Mouse (Mus musculus) intestine, embryonic 15.5 days (tissue): ENCODE results near the gene Foxj1. TPM values are rescaled to one million over a fixed set of nuclear protein-coding genes. Genes with fewer than 3 reads are reported as not detected.

ENCODE experiments used
- ATAC-seq: fragments of 200-750 bp; cut with Nextera tagmentation; 2 replicates; pipeline ENCODE4 v1.8.0; 2017; ENCODE audit warnings: moderate TSS enrichment, moderate library complexity
- H3K27ac ChIP-seq: fragments of 300-500 bp; sonication (generic); 2 replicates; pipeline ENCODE4 v1.5.1; 2015; ENCODE audit warnings: mild to moderate bottlenecking, inconsistent platforms
- H3K27me3 ChIP-seq: fragments of 300-500 bp; sonication (generic); replicated peaks from 2 replicates; pipeline ENCODE4 v1.6.1; 2015; ENCODE audit warnings: inconsistent platforms
- H3K36me3 ChIP-seq: fragments of 300-500 bp; sonication (generic); 2 replicates; pipeline ENCODE4 v1.6.1; 2015; ENCODE audit warnings: inconsistent platforms
- H3K4me1 ChIP-seq: fragments of 300-500 bp; sonication (generic); replicated peaks from 2 replicates; pipeline ENCODE4 v1.6.1; 2015; ENCODE audit warnings: inconsistent platforms
- H3K4me2 ChIP-seq: fragments of 300-500 bp; sonication (generic); replicated peaks from 2 replicates; pipeline ENCODE4 v1.6.1; 2015; ENCODE audit warnings: mild to moderate bottlenecking, inconsistent platforms
- H3K4me3 ChIP-seq: fragments of 300-500 bp; sonication (generic); replicated peaks from 2 replicates; pipeline ENCODE4 v1.5.1; 2015; ENCODE audit warnings: inconsistent platforms
- H3K9ac ChIP-seq: fragments of 300-500 bp; sonication (generic); 2 replicates; pipeline ENCODE4 v1.6.1; 2015; ENCODE audit warnings: inconsistent platforms
- H3K9me3 ChIP-seq: fragments of 300-500 bp; sonication (generic); 2 replicates; pipeline ENCODE4 v1.6.1; 2016; ENCODE audit warnings: inconsistent platforms
- WGBS: fragments of 180-500 bp; shearing (Covaris S2); methylation state at CpG from one replicate; pipeline ENCODE4 v1.1.7; 2015; 5-methylcytosine and 5-hydroxymethylcytosine counted together
- polyA plus RNA-seq: library from polyadenylated mRNA; unstranded; fragments of >200 nt; fragmentation: Nextera tagmentation; extraction: Ambion mirVana; gene quantifications from 2 replicates; pipeline ENCODE4 v1.2.1, GENCODE M21; 2015

The Foxj1 gene
- polyA plus RNA-seq, 1 experiment from 2014 or later: 0.77 TPM

DNA sequence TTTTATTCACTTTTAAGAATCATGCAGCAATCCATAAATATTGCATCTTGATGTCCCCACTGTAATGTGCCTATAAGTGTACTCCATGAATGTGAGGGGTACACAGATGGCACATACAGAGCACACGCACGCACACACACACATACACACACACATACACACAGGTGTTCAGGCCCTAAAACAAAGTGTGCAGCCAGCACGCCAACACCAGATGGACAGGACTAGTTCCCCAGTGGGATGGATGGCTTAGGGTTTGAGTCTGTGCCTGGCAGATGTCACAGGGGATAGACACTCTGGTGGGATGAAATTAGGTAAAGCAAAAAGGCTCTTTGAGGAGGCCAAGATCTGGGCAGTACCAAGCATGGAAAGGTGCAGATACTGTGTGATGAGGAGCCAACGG is 1.2 kb upstream of the Foxj1 start:
- peak overlapping the region; percentile 53; the same call in 1 of the 2 replicates for H3K9ac ChIP-seq
- WGBS: 78% methylated on average over 4 of the region's 4 CpGs
- H3K27ac ChIP-seq: no peak overlapping the region
- no peaks in the 10 kb centered on the region for H3K9me3 ChIP-seq
- no peak for ATAC-seq
- H3K4me1 ChIP-seq: peaks cover 44% of the 10 kb centered on the region
- no peak overlapping the region for H3K4me2 ChIP-seq
- peaks cover 22% of the 10 kb centered on the region for H3K27me3 ChIP-seq
- no peaks in the 10 kb centered on the region for H3K36me3 ChIP-seq
- no peak overlapping the region for H3K4me3 ChIP-seq

DNA sequence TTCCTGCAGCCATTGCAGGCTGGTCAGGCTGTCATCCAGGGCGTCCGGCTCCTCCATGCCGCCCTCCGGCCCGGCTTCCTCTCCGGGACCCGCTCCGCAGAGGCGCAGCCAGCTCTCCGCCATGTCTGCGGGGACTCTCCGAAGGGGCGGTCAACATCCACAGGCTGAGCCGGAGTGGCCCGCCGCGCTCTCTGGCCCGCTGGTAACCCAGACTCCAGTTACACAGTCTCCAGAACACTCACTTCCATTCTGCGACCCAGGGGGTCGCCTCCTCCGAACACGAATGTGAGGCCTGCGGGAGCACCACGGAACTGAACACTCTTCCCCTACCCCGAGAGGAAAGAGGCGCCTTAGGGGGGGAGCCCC is 799 bp downstream of the Foxj1 start:
- Histone ChIP-seq H3K4me3 (peak overlapping the region; percentile 60), H3K27me3 (peaks cover 22% of the 10 kb centered on the region), H3K4me2 (peak overlapping the region; percentile 96), H3K9ac (0 out of 2 replicates have a peak overlapping the region, but pooled peaks have one; percentile 24), H3K36me3 (no peaks in the 10 kb centered on the region), H3K27ac (no peak overlapping the region), H3K4me1 (peaks cover 55% of the 10 kb centered on the region), H3K9me3 (no peaks in the 10 kb centered on the region)
- WGBS: 6% methylated on average over 26 of the region's 26 CpGs
- no peak for ATAC-seq

DNA sequence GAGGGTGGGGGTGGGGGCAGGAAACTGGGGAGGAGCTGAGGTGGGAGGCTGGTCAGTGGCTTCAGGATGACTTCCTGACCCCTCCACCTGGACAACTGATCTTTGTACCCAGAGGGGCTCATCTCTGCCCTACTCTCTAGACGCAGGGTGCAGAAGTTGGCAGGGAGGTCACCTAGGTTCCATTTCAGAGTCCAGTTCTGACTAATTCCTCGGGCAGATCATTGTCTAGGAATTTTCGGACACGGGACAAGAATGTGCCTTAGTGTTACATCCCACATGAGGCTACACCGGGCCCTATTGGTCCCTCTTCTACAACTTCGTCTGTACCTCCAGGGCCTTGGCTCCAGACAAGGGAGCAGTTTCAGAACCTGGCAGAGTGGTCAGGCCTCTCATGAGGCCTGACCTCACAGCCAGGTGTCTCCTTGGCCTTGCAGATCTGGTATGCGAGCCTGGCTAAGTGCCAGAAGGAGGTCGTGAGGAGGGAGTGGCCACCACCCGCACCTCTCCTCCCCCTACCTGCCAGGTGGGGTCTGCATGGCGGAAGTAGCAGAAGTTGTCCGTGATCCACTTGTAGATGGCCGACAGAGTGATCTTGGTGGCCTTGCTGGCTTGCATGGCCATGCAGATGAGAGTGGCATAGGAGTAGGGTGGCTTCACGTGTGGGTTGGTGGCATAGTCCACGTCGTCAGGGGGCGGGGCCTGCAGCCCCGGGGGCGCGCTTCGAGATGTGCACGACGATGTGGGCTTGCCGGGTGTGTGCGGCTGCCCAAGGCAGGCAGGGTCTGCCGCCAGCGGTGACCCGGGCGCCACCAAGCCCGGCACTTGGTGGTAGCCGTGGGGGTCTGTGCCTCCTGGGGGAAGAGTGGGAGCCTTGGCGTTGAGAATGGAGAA is 1.4 kb downstream of the Foxj1 start:
- 0 out of 2 replicates have a peak overlapping the region, but pooled peaks have one; percentile 1 for H3K27ac ChIP-seq
- 22% methylated on average over 31 of the region's 31 CpGs for WGBS
- peaks cover 22% of the 10 kb centered on the region for H3K27me3 ChIP-seq
- H3K9me3 ChIP-seq: no peaks in the 10 kb centered on the region
- no peak for ATAC-seq
- peak overlapping the region; percentile 60 for H3K4me3 ChIP-seq
- H3K4me1 ChIP-seq: peaks cover 56% of the 10 kb centered on the region
- no peaks in the 10 kb centered on the region for H3K36me3 ChIP-seq
- H3K9ac ChIP-seq: 0 out of 2 replicates have a peak overlapping the region, but pooled peaks have one; percentile 24
- H3K4me2 ChIP-seq: peak overlapping the region; percentile 96

DNA sequence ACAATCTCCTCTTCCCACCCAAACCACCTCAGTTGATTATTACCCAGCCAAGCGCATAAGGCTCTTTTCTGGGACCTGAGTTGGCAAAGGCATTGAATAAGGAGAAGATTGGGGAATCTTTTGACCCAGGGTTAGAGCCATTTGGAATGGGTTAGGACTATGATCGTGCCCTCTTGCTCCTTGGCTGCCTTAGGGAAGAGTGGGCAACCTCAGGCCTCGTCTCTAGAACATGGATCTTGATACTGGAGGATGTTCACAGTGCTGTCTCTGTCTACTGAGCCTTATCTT is 2.3 kb downstream of the Foxj1 start:
- H3K4me2 ChIP-seq: peak overlapping the region; percentile 96
- 77% methylated on average over 3 of the region's 3 CpGs for WGBS
- H3K36me3 ChIP-seq: no peaks in the 10 kb centered on the region

DNA sequence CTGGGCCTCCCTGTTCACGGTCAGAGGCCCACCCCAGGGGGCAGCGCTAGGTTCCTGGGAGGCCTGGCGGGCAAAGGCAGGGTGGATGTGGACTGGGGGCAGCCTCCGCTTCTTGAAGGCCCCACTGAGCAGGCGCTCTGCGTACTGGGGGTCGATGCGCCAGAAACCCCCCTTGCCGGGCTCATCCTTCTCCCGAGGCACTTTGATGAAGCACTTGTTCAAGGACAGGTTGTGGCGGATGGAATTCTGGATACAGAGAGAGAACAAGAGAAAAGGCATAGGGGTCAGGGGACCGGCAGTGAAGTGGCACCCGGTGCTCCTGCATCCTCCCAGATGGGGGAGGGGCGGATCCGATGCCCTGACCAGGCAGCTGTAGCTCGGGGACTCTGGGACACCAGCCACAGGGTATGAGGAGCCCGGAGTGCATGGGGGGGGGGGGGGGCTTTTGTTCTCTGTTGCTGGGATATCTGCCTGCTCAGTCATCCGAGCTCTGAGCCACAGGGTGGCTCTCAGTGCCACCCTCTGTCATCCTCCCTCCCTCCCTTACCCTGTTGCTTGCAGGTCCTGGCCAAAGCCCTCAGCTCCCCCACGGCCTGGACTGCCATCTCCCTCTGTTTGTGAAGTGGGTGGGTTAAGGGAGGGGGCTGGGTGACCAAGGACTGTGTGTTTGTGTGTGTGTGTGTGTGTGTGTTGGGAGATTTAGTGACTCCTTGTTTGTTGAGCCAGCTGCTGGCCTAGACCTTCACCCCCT is 2.8 kb downstream of the Foxj1 start:
- 38% methylated on average over 19 of the region's 19 CpGs for WGBS
- peaks cover 22% of the 10 kb centered on the region for H3K27me3 ChIP-seq
- no peak overlapping the region; the same call in 1 of the 2 replicates for H3K4me2 ChIP-seq
- peaks cover 56% of the 10 kb centered on the region for H3K4me1 ChIP-seq
- no peaks in the 10 kb centered on the region for H3K36me3 ChIP-seq
- no peak for ATAC-seq
- no peak overlapping the region for H3K9ac ChIP-seq
- H3K27ac ChIP-seq: no peak overlapping the region
- no peak overlapping the region for H3K4me3 ChIP-seq
- no peaks in the 10 kb centered on the region for H3K9me3 ChIP-seq

More for the DNA sequence above, 2.3 kb downstream of the Foxj1 start:
- Histone ChIP-seq H3K27me3 (peaks cover 22% of the 10 kb centered on the region), H3K4me3 (no peak overlapping the region), H3K4me1 (peaks cover 56% of the 10 kb centered on the region), H3K27ac (0 out of 2 replicates have a peak overlapping the region, but pooled peaks have one; percentile 1), H3K9me3 (no peaks in the 10 kb centered on the region), H3K9ac (no peak overlapping the region)
- no peak for ATAC-seq

DNA sequence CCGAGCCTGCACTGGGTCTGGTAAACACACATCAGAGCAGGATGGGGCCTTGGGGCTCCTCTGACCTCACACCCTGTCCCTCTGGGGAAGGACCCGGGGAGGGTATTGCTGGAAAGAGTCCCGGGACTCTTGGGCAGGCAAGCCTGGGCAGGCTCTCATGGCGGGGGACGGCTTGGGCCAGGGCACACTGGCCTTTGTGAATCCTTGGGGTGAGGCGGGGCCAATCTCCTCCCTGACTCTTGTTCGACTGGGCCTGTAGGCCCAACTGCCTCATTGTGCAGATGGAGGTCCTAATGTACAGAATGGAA is 5.0 kb downstream of the Foxj1 start:
- peaks cover 21% of the 10 kb centered on the region for H3K27me3 ChIP-seq
- H3K27ac ChIP-seq: no peak overlapping the region
- H3K4me2 ChIP-seq: no peak overlapping the region
- H3K4me3 ChIP-seq: no peak overlapping the region
- no peaks in the 10 kb centered on the region for H3K36me3 ChIP-seq
- no peak for ATAC-seq
- WGBS: 72% methylated on average over 7 of the region's 7 CpGs
- peaks cover 47% of the 10 kb centered on the region for H3K4me1 ChIP-seq
- no peaks in the 10 kb centered on the region for H3K9me3 ChIP-seq
- no peak overlapping the region for H3K9ac ChIP-seq

DNA sequence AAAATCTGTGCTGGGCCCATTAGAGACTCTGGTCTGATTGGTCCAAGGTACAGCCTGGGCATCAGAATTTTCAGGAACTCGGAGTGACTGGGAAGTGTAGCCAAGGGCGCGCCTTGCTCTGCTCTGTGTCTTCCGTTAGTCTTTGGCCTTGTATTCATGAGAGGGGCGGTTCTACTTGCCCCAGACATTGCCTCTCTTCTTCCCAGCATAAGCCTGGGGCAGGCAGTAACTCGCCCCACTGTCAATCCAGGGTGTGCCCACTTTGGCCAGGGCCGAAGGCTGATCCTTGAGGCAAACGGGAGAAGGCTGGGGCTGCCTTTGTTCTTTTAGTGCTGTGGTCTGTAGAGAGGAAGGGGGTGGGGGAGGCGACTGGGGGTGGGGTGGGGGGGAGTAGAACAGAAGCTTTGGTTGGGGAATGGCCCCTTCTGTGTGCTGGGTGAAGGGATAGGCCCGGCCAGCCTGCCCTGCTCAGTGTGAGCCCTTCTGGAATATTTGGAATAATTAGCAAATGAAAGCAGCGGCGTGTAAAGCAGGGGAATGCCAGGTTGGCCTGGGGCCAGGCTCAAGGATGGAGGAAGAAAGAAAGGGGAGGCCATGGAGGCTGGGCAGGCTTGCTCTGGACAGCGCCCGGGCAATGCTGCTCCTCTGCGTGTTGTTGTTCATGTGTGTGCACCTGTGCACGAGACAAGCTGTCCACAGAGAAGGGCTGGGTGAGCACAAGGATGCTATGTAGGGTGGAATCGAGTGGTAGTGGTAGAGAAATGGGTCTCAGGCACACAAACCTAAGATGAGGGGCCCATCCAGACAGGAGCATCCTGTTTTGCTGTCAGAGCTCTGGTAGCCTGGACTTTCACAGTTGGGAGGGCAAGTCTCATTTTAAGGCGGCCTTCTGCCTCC is 5.6 kb downstream of the Foxj1 start:
- H3K4me1 ChIP-seq: peaks cover 41% of the 10 kb centered on the region
- H3K9ac ChIP-seq: no peak overlapping the region
- H3K4me3 ChIP-seq: no peak overlapping the region
- 51% methylated on average over 18 of the region's 18 CpGs for WGBS
- no peak overlapping the region for H3K27ac ChIP-seq
- no peak overlapping the region for H3K4me2 ChIP-seq
- no peak for ATAC-seq
- H3K27me3 ChIP-seq: peaks cover 15% of the 10 kb centered on the region
- no peaks in the 10 kb centered on the region for H3K9me3 ChIP-seq
- no peaks in the 10 kb centered on the region for H3K36me3 ChIP-seq

DNA sequence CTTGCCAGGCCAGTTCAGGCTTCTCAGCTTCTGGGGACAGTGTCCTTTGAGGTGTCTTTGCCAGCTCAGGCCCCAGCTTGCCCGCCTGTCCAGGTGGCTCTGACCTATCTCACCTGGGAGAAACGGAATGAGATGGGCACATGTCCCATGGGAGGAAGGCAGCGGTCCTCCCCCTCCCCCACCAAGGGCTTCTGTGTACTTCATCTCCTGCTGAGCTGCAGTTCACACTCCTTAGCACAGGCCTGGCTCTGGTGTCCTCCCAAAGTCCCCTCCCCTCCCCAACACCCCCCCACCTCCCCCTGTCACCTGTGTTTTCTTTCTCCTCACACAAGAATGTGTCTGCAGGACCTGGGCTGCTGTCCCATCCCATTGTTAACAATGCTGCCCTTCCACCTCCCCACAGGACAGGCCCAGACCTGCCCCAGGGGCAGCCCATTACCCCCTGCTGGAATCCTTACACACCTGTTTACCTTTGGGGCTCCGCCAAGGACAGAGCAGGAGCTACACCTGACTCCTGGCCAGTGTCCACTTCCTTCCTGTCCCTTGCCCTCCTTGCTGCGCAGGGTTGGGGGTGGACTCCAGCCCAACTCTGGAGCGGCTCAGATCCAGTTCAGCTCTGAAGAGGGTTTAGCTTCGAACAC is 8.1 kb downstream of the Foxj1 start:
- H3K4me2 ChIP-seq: no peak overlapping the region
- no peaks in the 10 kb centered on the region for H3K36me3 ChIP-seq
- H3K9ac ChIP-seq: no peak overlapping the region
- no peaks in the 10 kb centered on the region for H3K27me3 ChIP-seq
- H3K27ac ChIP-seq: no peak overlapping the region
- H3K4me1 ChIP-seq: peaks cover 19% of the 10 kb centered on the region
- no peak for ATAC-seq
- 63% methylated on average over 7 of the region's 7 CpGs for WGBS
- no peak overlapping the region for H3K4me3 ChIP-seq
- no peaks in the 10 kb centered on the region for H3K9me3 ChIP-seq

DNA sequence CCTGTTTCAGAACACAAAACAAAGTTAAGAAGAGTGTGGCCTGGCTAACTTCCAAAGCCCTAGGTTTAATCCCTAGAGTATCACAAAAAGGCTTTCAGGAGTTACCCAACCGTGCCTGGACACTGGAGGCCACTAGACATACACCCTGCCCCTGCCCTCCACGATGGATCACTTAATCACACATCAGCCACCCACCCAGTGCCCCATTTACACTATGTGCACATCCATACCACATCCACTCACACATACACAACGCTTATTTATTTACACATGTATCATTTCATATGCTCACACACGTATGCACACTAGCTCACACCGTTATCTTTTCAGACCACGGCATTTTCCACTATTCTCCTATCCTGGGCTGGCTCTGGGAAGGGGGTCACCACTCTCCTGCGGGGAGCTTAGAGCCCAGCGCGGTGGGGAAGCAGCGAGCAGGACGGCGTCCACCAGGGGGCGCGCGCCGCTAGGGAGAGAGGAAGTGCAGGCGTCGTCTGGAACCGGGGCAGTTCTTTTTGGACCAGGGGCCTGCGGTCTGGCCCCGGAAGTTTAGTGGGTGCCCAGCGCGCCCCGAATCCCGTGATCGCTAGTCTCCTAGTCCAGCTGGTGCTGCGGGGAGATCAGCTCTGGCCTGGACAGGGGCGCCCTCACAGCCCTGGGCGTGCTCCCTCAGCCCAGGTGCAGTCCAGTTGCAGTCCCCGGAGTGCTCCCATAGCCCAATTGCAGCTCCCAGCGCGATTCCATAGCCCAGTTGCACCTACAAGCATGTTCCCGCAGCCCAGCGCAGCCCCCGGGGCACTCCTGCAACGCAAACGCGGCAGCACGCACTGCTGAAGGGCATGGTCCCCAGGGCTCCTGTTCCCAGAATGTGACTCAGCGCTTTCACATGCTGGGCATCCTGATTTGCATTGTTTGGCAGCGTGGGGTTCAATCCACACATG is 16.2 kb downstream of the Foxj1 start:
- WGBS: 2% methylated on average over 41 of the region's 41 CpGs
- no peak overlapping the region for H3K27ac ChIP-seq
- peak; percentile 88 for ATAC-seq

DNA sequence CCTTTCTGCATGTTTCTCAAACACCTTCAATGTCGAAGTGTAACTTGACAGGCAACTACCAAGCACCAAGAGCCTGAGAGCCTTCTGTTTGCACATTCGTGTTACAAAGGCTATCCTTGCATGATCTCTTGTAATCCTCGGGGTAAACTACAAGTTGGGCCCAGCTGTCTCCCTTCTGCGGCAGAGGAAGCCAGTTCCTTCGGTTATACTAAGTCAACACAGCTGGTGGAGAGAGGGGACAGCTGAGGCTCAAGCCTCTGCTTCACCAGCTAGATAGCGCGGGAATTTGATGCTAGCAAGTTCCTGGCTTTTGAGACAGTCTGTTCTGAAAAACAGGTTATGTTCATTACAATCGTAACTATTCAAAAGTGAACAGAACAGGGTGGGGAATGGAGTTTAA is 22.8 kb downstream of the Foxj1 start:
- no peak overlapping the region for H3K9ac ChIP-seq
- ATAC-seq: peak; percentile 68; the same call in 1 of the 2 replicates
- H3K4me2 ChIP-seq: no peak overlapping the region
- WGBS: 21% methylated on average over 8 of the region's 8 CpGs
- no peaks in the 10 kb centered on the region for H3K27me3 ChIP-seq
- no peaks in the 10 kb centered on the region for H3K9me3 ChIP-seq
- peaks cover 3% of the 10 kb centered on the region; the same call in 1 of the 2 replicates for H3K4me1 ChIP-seq
- no peak overlapping the region for H3K4me3 ChIP-seq
- 0 out of 2 replicates have a peak overlapping the region, but pooled peaks have one; percentile 27 for H3K27ac ChIP-seq
- H3K36me3 ChIP-seq: no peaks in the 10 kb centered on the region

More for the DNA sequence above, 16.2 kb downstream of the Foxj1 start:
- peaks cover 4% of the 10 kb centered on the region; the same call in 1 of the 2 replicates for H3K4me1 ChIP-seq
- no peaks in the 10 kb centered on the region for H3K36me3 ChIP-seq
- peak overlapping the region; percentile 62 for H3K9ac ChIP-seq
- H3K4me2 ChIP-seq: peak overlapping the region; percentile 96
- peak overlapping the region; percentile 38 for H3K4me3 ChIP-seq
- H3K27me3 ChIP-seq: no peaks in the 10 kb centered on the region
- H3K9me3 ChIP-seq: no peaks in the 10 kb centered on the region

DNA sequence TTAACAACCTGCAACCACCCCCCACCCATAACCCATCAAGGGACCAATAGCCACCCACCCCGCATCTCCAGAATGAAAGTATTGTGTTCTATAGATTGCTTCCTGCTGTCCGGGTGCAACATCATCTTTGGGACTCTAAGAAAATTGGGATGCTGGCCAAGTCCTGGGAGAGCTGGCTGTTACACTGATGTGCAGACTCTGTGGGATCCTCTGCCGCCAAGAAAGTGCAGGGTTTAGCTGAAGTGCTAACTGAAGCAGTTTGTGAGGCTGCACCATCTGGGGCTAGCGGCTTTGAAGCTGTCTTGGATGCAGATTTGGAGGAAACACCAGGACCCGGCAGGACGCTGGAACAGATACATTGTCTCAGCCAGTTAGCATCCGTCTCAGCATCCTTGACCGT is 24.0 kb downstream of the Foxj1 start:
- 31% methylated on average over 8 of the region's 8 CpGs for WGBS
- Histone ChIP-seq H3K9me3 (no peaks in the 10 kb centered on the region), H3K27me3 (no peaks in the 10 kb centered on the region), H3K27ac (no peak overlapping the region), H3K4me1 (peaks cover 3% of the 10 kb centered on the region; the same call in 1 of the 2 replicates), H3K36me3 (no peaks in the 10 kb centered on the region), H3K4me3 (no peak overlapping the region), H3K9ac (no peak overlapping the region), H3K4me2 (no peak overlapping the region)
- no peak for ATAC-seq
